Mouse (Mus musculus) ES-Bruce4 (cell line): ENCODE results near the gene Tbc1d23. TPM values are rescaled to one million over a fixed set of nuclear protein-coding genes. Genes with fewer than 3 reads are reported as not detected.

ENCODE experiments used
- H3K27ac ChIP-seq: 2 replicates; pipeline ENCODE4 v1.5.1; 2012; ENCODE audit warnings: low read length, inconsistent platforms; ENCODE audit not compliant: insufficient read depth
- H3K27me3 ChIP-seq: 2 replicates; pipeline ENCODE4 v1.6.1; 2012; ENCODE audit warnings: mild to moderate bottlenecking, low read length, inconsistent platforms; ENCODE audit not compliant: control insufficient read depth, poor library complexity, insufficient read depth, severe bottlenecking
- H3K36me3 ChIP-seq: 2 replicates; pipeline ENCODE4 v1.6.1; 2012; ENCODE audit warnings: inconsistent platforms, mild to moderate bottlenecking, low read length, moderate library complexity; ENCODE audit not compliant: control insufficient read depth, poor library complexity, insufficient read depth, severe bottlenecking
- H3K4me1 ChIP-seq: one replicate; pipeline ENCODE4 v1.8.1; 2011; ENCODE audit warnings: low read length; ENCODE audit not compliant: control insufficient read depth, insufficient read depth
- H3K4me3 ChIP-seq: 2 replicates; pipeline ENCODE4 v1.5.1; 2011; ENCODE audit warnings: low read depth, mild to moderate bottlenecking, low read length
- H3K9ac ChIP-seq: 2 replicates; pipeline ENCODE4 v1.6.1; 2012; ENCODE audit warnings: low read depth, mild to moderate bottlenecking, inconsistent platforms; ENCODE audit not compliant: poor library complexity, severe bottlenecking
- H3K9me3 ChIP-seq: replicated peaks from 2 replicates; pipeline ENCODE4 v1.6.1; 2012; ENCODE audit warnings: mild to moderate bottlenecking, low read length, inconsistent platforms; ENCODE audit not compliant: control insufficient read depth, poor library complexity, insufficient read depth, severe bottlenecking
- CTCF ChIP-seq: IDR thresholded peaks from one replicate; pipeline ENCODE4 v1.8.1; 2011; ENCODE audit warnings: low read depth, low read length
- EP300 ChIP-seq: IDR thresholded peaks from 2 replicates; pipeline ENCODE4 v1.6.1; 2011; ENCODE audit warnings: low read depth, low read length; ENCODE audit not compliant: insufficient read depth
- POLR2A ChIP-seq: IDR thresholded peaks from one replicate; pipeline ENCODE4 v1.8.1; 2011; ENCODE audit warnings: low read length; ENCODE audit not compliant: insufficient read depth
- polyA plus RNA-seq: library from polyadenylated mRNA; stranded (reverse); fragments of >200 nt; gene quantifications from 2 replicates; pipeline ENCODE4 v1.2.4, GENCODE M21; 2011; ENCODE audit warnings: low read depth; ENCODE audit not compliant: missing spikeins, insufficient read depth, insufficient read length

Gene Tbc1d23
- polyA plus RNA-seq, 1 experiment: 35.5 TPM

DNA sequence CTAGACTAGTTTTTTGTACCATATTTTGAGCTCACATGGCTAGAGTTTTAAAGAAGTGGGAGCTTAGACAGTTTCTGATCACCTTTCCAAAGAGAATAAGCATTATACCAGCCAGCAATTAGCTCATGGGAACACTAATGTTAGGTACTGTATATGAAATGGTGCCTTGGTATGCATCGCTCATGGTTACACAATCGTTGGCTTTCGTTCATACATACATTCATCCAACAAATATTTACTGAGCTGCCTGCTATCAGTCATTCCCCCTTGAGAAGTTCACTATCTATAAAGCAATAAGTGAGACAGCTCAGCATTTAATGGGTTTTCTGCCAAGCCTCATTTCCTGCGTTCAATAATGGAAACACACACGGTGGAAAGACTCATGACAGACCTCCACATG lies 4.9 kb downstream of the Tbc1d23 start:
- Histone ChIP-seq H3K9ac (no peak overlapping the region), H3K27ac (no peak overlapping the region), H3K4me1 (peaks cover 2% of the 10 kb centered on the region), H3K36me3 (peaks cover 2% of the 10 kb centered on the region; the same call in 1 of the 2 replicates), H3K4me3 (no peak overlapping the region), H3K27me3 (no peaks in the 10 kb centered on the region), H3K9me3 (no peaks in the 10 kb centered on the region)
- TF ChIP-seq POLR2A (no peak), CTCF (no peak), EP300 (no peak)

DNA sequence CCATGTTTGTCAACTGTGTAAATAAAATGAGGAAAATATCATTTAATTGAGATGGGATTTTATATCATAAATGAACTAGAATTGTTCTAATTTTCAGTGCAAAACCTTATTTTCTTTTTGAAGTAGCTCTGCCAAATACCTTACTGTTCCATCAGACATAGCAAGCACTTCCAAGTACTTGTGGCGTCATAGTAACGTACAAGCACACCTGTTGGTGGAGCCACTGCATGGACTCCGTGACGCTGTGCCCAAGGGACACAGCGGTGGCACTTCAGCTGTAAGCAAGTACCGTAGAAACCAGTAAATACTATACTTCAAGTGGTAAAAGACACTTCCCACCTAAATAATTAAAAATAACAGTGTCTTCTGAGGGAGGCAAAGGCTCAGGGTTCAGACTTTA lies 10.9 kb downstream of the Tbc1d23 start:
- H3K4me1 ChIP-seq: no peaks in the 10 kb centered on the region
- no peak overlapping the region for H3K27ac ChIP-seq
- H3K27me3 ChIP-seq: no peaks in the 10 kb centered on the region
- TF ChIP-seq POLR2A (no peak), EP300 (no peak), CTCF (no peak)
- H3K9me3 ChIP-seq: no peaks in the 10 kb centered on the region
- peaks cover 2% of the 10 kb centered on the region; the same call in 1 of the 2 replicates for H3K36me3 ChIP-seq
- H3K9ac ChIP-seq: no peak overlapping the region
- no peak overlapping the region for H3K4me3 ChIP-seq

DNA sequence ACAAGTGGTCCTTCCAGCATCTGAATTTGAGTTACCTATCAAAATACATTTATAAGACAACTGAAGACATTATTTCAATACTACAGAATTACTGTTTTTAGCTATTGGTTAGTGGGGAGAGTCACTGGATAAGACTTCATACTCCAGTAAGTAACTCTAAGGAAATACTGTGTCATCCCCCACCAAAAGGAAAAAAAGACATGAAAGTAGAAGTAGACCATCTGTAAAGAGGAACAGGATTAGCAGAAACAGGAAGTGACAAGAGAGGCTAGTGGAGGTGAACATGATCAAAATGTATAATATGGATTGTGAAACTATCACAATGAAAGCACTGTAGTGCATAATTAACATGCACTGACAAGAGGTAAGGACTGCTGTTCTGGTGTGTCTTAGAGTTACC lies 15.3 kb downstream of the Tbc1d23 start:
- peaks cover 2% of the 10 kb centered on the region; the same call in 1 of the 2 replicates for H3K36me3 ChIP-seq
- H3K4me3 ChIP-seq: no peak overlapping the region
- no peaks in the 10 kb centered on the region for H3K9me3 ChIP-seq
- H3K9ac ChIP-seq: no peak overlapping the region
- TF ChIP-seq EP300 (no peak), POLR2A (no peak), CTCF (no peak)
- H3K27ac ChIP-seq: no peak overlapping the region
- no peaks in the 10 kb centered on the region for H3K4me1 ChIP-seq
- H3K27me3 ChIP-seq: no peaks in the 10 kb centered on the region

DNA sequence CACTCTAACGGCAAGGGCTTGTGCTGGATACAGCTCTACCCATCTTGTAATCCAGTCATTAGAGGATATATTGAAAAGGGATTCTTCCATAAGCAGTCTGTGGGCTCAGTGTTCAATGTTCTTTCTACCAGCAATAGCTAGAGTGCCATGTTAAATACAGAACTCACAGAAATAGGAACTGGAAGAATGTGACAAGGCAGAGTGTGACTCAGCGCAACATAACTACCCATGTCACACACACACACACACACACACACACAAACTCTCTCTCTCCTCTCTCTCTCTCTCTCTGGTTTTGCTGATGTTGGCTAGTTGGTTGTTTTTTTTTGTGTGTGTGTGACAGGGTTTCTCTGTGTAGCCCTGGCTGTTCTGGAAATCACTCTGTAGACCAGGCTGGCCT lies 20.3 kb downstream of the Tbc1d23 start:
- Histone ChIP-seq H3K4me1 (no peaks in the 10 kb centered on the region), H3K4me3 (no peak overlapping the region), H3K9me3 (no peaks in the 10 kb centered on the region), H3K27ac (no peak overlapping the region), H3K9ac (no peak overlapping the region), H3K27me3 (no peaks in the 10 kb centered on the region), H3K36me3 (peaks cover 2% of the 10 kb centered on the region; the same call in 1 of the 2 replicates)
- TF ChIP-seq POLR2A: no peak
- no peak for TF ChIP-seq EP300
- no peak for TF ChIP-seq CTCF

DNA sequence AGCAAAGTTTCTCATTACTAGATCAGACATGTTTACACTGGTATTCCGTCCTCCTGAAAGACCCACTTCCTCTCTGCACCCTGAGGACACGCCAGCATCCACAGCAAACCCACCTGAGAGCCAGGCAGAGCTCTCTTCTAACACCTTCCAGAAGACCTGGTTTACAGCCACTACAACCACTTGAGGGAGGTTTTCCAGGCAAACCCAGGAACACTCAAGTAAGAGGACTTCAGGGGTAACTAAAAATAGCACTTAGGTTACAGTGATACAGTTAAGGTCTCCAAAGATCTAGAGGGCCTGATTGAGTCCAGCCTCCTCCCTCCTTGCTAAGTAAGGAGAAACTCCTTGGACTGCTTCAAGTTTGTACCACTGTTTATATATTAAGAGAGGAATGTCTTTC lies 23.0 kb downstream of the Tbc1d23 start:
- Histone ChIP-seq H3K9ac (no peak overlapping the region), H3K36me3 (peaks cover 2% of the 10 kb centered on the region; the same call in 1 of the 2 replicates), H3K9me3 (no peaks in the 10 kb centered on the region), H3K27ac (no peak overlapping the region), H3K4me3 (no peak overlapping the region), H3K27me3 (no peaks in the 10 kb centered on the region), H3K4me1 (no peaks in the 10 kb centered on the region)
- TF ChIP-seq POLR2A (no peak), CTCF (no peak), EP300 (no peak)

DNA sequence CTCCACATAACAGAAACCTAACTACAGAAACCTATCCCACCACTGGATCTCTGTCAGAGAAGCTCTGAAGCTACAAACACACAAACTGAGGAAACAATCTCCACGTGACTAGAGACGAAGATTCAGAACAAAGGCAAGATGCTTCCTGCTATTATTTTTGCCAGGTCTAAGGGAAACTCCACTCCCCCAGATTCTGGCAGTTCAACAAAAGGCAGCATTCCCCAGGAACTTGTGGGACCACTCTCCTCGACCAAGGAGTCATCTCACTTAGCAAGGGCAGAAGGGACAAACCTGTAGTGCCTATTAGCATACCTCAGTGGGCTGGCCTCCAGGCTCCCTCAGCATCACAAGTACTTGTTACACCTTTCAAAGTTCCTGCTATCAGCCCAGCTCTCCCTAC lies 34.0 kb downstream of the Tbc1d23 start:
- Histone ChIP-seq H3K36me3 (peaks cover 1% of the 10 kb centered on the region), H3K4me1 (peaks cover 5% of the 10 kb centered on the region), H3K9me3 (no peaks in the 10 kb centered on the region), H3K27ac (no peak overlapping the region), H3K27me3 (no peaks in the 10 kb centered on the region), H3K4me3 (no peak overlapping the region), H3K9ac (no peak overlapping the region)
- TF ChIP-seq CTCF: no peak
- TF ChIP-seq POLR2A: no peak
- no peak for TF ChIP-seq EP300
